Mouse (Mus musculus) forebrain, postnatal 0 days (tissue): ENCODE data around the gene Matn3. TPM values are rescaled to one million over a fixed set of nuclear protein-coding genes. Genes with fewer than 3 reads are reported as not detected.
"Not testable (repeated sequence)": the region's sequence is repeated elsewhere in the genome, so short reads cannot be mapped to it uniquely, and the experiment has no call there.

Source experiments
- ATAC-seq: fragments of 200-750 bp; cut with Nextera tagmentation; 2 replicates; pipeline ENCODE4 v1.8.0; 2017; ENCODE audit warnings: mild to moderate bottlenecking, moderate library complexity
- DNase-seq: peaks from one replicate; pipeline ENCODE4 v3.0.0-alpha.2; 2015
- H3K27ac ChIP-seq: fragments of 300-500 bp; sonication (generic); 2 replicates; pipeline ENCODE4 v1.5.1; 2014; ENCODE audit warnings: low read depth, mild to moderate bottlenecking, antibody characterized with exemption, low read length, moderate library complexity, mixed read lengths
- H3K27me3 ChIP-seq: fragments of 300-500 bp; sonication (generic); 2 replicates; pipeline ENCODE4 v1.6.1; 2014; ENCODE audit warnings: mild to moderate bottlenecking, low read length, mixed read lengths; ENCODE audit not compliant: insufficient read depth
- H3K36me3 ChIP-seq: fragments of 300-500 bp; sonication (generic); 2 replicates; pipeline ENCODE4 v1.6.1; 2014; ENCODE audit warnings: mild to moderate bottlenecking, moderate library complexity; ENCODE audit not compliant: insufficient read depth
- H3K4me1 ChIP-seq: fragments of 300-500 bp; sonication (generic); 2 replicates; pipeline ENCODE4 v1.6.1; 2014; ENCODE audit warnings: antibody characterized with exemption; ENCODE audit not compliant: insufficient read depth
- H3K4me2 ChIP-seq: fragments of 300-500 bp; sonication (generic); 2 replicates; pipeline ENCODE4 v1.6.1; 2014; ENCODE audit warnings: low read depth, mild to moderate bottlenecking, moderate library complexity
- H3K4me3 ChIP-seq: fragments of 300-500 bp; sonication (generic); 2 replicates; pipeline ENCODE4 v1.5.1; 2014; ENCODE audit warnings: low read depth, low read length, mixed read lengths
- H3K9ac ChIP-seq: fragments of 300-500 bp; sonication (generic); 2 replicates; pipeline ENCODE4 v1.6.1; 2014; ENCODE audit warnings: mild to moderate bottlenecking
- H3K9me3 ChIP-seq: fragments of 300-500 bp; sonication (generic); 2 replicates; pipeline ENCODE4 v1.6.1; 2016; ENCODE audit warnings: low read length
- CTCF ChIP-seq: sonication (generic); IDR thresholded peaks from 2 replicates; pipeline ENCODE4 v1.5.1; 2016; ENCODE audit warnings: antibody characterized with exemption, control low read depth, low read depth
- WGBS: fragments of 180-500 bp; shearing (Covaris S2); extraction: QIAGEN DNeasy Blood & Tissue Kit; methylation state at CpG from one replicate; pipeline ENCODE4 v1.1.7; 2014; 5-methylcytosine and 5-hydroxymethylcytosine counted together
- polyA plus RNA-seq: library from polyadenylated mRNA; unstranded; fragments of >200 nt; fragmentation: Nextera tagmentation; extraction: Ambion mirVana; gene quantifications from 2 replicates; pipeline ENCODE4 v1.2.1, GENCODE M21; 2015
- total RNA-seq: library from RNA; depleted of rRNA; stranded (reverse); fragments of >200 nt; gene quantifications from 2 replicates; pipeline ENCODE4 v1.2.3, GENCODE M21; 2014

Matn3 gene
- total and polyA plus RNA-seq, 2 experiments from 2014 or later: 0.15 to 0.57 TPM

DNA sequence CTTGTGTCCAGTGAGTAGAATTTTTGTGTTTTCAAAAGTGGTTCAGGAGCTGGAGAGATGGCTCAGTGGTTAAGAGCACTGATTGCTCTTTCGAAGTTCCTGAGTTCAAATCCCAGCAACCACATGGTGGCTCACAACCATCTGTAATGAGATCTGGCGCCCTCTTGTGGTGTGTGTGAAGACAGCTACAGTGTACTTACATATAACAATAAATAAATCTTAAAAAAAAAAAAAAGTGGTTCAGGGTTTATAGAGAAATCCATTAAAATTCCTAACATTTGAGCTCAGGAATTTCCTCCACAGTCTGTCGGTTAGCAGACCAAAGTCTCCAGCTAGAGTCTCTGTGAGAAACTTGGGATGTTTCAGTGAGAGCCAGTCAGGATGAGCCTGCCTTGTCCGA lies 11.5 kb upstream of the Matn3 start:
- not testable (repeated sequence) for H3K9me3 ChIP-seq, H3K27ac ChIP-seq, H3K4me1 ChIP-seq, H3K4me3 ChIP-seq, ATAC-seq, H3K27me3 ChIP-seq, DNase-seq, H3K4me2 ChIP-seq, H3K9ac ChIP-seq
- WGBS: 73% methylated on average over 4 of the region's 4 CpGs
- peaks cover 53% of the 10 kb centered on the region for H3K36me3 ChIP-seq
- peak; percentile 43 for TF ChIP-seq CTCF

DNA sequence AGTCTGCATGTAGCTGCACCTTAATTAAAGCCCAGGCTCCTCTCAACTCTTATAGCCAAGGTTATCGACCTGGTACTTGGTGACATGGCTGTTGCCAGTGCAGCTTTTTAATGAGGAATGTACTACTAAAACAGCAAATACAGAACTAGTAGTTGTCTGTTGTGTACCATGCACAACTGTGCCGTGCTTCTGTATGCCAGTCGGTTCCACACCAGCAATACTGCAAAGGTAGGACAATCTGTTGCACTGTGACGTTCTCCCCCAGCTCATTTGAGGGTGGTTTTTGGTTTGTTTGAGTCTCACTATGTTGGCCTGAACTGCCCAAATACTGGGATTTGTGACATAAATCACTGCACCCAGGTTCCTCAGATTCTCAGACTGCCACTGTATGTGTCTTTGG lies 8.2 kb upstream of the Matn3 start:
- Histone ChIP-seq H3K27ac (no peak overlapping the region), H3K36me3 (peaks cover 47% of the 10 kb centered on the region), H3K9me3 (no peaks in the 10 kb centered on the region), H3K4me2 (no peak overlapping the region), H3K27me3 (no peaks in the 10 kb centered on the region), H3K4me1 (no peaks in the 10 kb centered on the region), H3K9ac (no peak overlapping the region), H3K4me3 (no peak overlapping the region)
- TF ChIP-seq CTCF: no peak
- DNase-seq (no peak), ATAC-seq (no peak)
- 88% methylated on average over 4 of the region's 4 CpGs for WGBS

DNA sequence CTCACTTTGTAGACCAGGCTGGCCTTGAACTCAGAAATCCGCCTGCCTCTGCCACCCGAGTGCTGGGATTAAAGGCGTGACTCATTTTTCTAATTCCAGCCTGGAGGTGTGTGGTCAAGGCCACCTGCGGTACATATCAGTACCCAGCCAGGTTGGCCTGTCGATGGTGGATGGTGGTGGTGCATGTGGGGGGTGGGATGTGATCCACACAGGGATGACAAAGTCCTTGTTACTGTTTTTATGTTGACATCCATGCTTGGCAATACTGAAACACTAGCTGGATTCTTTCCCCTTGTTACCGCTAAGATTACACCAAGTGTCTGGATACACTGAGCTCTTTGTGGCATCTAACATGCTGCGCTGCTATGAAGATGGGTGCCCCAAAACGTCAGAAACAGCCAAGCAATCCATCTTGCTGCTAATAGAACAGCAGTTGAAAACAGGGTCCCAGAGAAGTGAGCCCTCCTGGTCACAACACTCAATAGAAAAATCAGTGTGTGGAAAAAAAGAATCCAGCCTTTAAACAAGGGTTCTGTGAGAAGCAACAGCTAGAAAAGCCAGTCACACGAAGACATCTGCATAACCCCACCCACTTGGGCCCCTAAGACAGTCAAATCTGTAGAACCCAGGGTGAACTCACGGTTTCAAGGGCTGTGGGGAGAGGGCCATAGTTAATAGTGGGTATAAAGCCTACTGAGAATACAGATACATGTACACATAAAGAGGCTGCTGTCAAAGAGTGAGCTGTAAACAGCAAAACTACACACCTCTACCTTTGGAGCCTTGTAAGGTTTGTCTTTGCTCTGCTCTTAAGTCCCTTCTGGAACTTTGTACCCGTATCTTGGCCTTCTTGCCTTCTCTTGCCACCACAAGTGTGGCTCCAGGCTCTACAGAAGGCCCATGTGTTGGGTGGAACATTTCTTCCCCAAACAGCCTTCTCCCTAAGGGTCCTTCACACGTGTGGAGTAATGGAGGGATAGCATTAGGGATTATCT lies 7.4 kb upstream of the Matn3 start:
- no peak for DNase-seq
- Histone ChIP-seq H3K9ac (no peak overlapping the region), H3K4me3 (no peak overlapping the region), H3K4me1 (no peaks in the 10 kb centered on the region), H3K4me2 (no peak overlapping the region), H3K9me3 (no peaks in the 10 kb centered on the region), H3K27ac (no peak overlapping the region), H3K27me3 (no peaks in the 10 kb centered on the region), H3K36me3 (peaks cover 39% of the 10 kb centered on the region)
- WGBS: 74% methylated on average over 12 of the region's 12 CpGs
- no peak for TF ChIP-seq CTCF
- no peak for ATAC-seq

DNA sequence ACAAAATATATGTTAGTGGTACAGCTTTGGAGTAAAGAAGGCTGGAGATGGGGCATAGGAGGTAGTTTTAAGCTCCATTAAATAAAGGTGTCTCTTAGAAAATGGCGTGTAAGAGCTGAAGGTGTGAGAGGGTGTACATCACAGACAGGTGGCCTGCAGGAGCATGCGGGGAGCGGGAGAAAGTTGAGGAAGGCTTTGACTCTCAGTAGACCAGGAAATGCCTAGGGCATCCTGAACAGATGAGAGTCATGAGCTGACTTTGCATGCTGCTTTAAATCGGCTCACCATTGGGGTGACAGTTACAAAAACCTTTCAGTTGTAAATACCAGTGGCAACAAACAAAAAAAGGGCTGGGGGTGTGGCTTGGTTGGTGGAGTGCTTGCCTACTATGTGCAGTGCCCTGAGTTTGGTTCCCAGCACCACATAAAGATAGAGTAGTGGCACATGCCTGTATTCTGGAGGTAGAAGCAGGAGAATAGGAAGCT lies 6.6 kb upstream of the Matn3 start:
- no peaks in the 10 kb centered on the region for H3K27me3 ChIP-seq
- H3K4me3 ChIP-seq: no peak overlapping the region
- H3K36me3 ChIP-seq: peaks cover 31% of the 10 kb centered on the region
- no peak for DNase-seq
- no peak overlapping the region for H3K9ac ChIP-seq
- H3K9me3 ChIP-seq: no peaks in the 10 kb centered on the region
- H3K4me2 ChIP-seq: no peak overlapping the region
- no peak for ATAC-seq
- TF ChIP-seq CTCF: no peak
- WGBS: 72% methylated on average over 4 of the region's 4 CpGs
- no peak overlapping the region for H3K27ac ChIP-seq
- no peaks in the 10 kb centered on the region for H3K4me1 ChIP-seq

DNA sequence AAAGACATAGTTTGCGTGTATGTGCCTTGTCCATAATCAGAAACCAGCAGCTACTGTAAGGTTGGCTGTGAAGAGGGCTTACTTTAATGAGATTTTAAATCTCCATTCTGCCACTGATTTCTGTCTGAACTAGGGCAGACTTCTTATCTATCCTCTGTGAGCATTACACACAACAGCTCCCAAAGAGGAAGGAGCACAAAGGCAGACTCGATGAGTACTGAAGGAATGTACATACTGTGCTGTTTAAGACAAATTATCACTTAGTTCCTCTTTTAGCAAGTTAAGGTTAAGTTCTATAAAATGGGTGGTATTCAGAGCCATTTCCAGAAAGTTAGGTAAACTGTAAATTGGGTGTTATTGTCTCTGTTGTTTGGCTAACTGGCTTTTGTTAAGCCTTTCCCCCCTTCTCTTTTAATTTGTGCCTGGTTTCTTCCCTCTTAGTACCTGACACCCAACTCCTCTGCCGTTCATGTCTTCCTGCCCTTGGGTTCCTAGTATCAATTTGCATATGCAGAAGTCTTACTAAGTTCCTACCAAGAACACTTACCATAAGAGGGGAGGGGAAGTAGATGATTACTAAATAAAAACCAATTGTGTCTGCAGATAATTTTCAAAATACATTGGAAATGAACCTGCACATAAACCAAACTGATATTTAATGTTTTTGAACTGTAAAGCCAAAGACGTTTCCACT lies 5.9 kb upstream of the Matn3 start:
- Histone ChIP-seq H3K4me1 (no peaks in the 10 kb centered on the region), H3K9ac (no peak overlapping the region), H3K9me3 (no peaks in the 10 kb centered on the region), H3K4me2 (no peak overlapping the region), H3K36me3 (peaks cover 25% of the 10 kb centered on the region), H3K27me3 (no peaks in the 10 kb centered on the region), H3K27ac (no peak overlapping the region), H3K4me3 (no peak overlapping the region)
- ATAC-seq (no peak), DNase-seq (no peak)
- WGBS: 72% methylated on average over 4 of the region's 4 CpGs
- TF ChIP-seq CTCF: no peak

DNA sequence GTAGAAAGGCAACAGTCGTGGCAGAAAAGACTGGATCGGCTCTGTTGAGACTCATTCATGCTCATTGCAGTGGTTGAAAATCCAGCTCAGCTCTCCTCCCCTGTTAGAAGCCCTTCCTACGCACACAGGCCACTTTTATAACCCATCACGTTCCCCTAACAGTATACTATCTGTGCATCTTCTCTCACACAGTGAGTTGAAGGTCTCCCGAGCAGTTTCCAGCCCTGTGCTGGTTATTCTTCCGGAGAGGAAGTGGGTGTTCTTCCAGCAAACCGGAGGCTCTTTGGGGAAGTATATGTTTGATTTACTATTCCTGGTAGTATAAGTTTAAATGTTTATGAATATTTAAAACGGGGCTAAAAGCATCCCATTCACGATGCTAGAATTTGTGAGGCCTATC lies 566 bp upstream of the Matn3 start:
- H3K4me3 ChIP-seq: no peak overlapping the region
- no peaks in the 10 kb centered on the region for H3K36me3 ChIP-seq
- TF ChIP-seq CTCF: no peak
- ATAC-seq (no peak), DNase-seq (no peak)
- H3K27me3 ChIP-seq: 0 out of 2 replicates have a peak, but pooled peaks cover 5% of the 10 kb centered on the region
- 63% methylated on average over 9 of the region's 9 CpGs for WGBS
- no peaks in the 10 kb centered on the region for H3K4me1 ChIP-seq
- peak overlapping the region; percentile 99; the same call in 1 of the 2 replicates for H3K4me2 ChIP-seq
- peak overlapping the region; percentile 46; the same call in 1 of the 2 replicates for H3K9ac ChIP-seq
- H3K9me3 ChIP-seq: no peaks in the 10 kb centered on the region
- H3K27ac ChIP-seq: no peak overlapping the region

DNA sequence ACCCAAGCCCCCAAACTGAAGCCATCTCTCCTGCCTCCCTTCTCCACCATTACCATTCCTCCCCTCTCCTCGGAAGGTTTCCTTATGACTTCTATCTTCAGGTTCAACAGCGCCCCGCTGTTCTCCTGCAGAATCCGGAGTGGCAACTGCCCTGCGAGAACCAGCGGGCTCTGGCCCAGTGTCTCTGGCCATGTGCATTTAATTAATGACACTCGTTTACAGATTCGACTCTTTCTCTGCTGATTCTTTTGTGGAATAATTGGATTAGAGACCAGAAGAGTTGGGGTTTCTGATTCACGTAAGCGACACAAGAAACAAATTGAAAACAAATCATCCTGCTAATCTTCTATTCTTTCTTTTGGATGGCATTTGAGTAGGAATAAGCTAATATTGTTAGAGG lies 5.4 kb downstream of the Matn3 start:
- TF ChIP-seq CTCF: no peak
- DNase-seq: no peak
- WGBS: 34% methylated on average over 10 of the region's 10 CpGs

More for the DNA sequence above, 5.4 kb downstream of the Matn3 start:
- H3K9me3 ChIP-seq: no peaks in the 10 kb centered on the region
- no peaks in the 10 kb centered on the region for H3K4me1 ChIP-seq
- ATAC-seq: no peak
- H3K4me2 ChIP-seq: no peak overlapping the region
- H3K27ac ChIP-seq: no peak overlapping the region
- H3K27me3 ChIP-seq: 0 out of 2 replicates have a peak, but pooled peaks cover 5% of the 10 kb centered on the region
- H3K9ac ChIP-seq: no peak overlapping the region
- no peak overlapping the region for H3K4me3 ChIP-seq
- no peaks in the 10 kb centered on the region for H3K36me3 ChIP-seq
